Mouse (Mus musculus): ENCODE results near the gene Ube2g2.
"Not testable (repeated sequence)": the region's sequence is repeated elsewhere in the genome, so short reads cannot be mapped to it uniquely, and the experiment has no call there.

Ube2g2 gene

GRCm38 (mm10) chr10:77647461-77647860 is 25.4 kb downstream of the Ube2g2 start:
- DNase-seq, result no peak

- no peak for DNase-seq
These were observed 25.8 kb downstream of the Ube2g2 start for GRCm38 (mm10) chr10:77647901-77648300.

- no peak for DNase-seq
These were observed 30.0 kb downstream of the Ube2g2 start for GRCm38 (mm10) chr10:77652046-77652445.

DNA sequence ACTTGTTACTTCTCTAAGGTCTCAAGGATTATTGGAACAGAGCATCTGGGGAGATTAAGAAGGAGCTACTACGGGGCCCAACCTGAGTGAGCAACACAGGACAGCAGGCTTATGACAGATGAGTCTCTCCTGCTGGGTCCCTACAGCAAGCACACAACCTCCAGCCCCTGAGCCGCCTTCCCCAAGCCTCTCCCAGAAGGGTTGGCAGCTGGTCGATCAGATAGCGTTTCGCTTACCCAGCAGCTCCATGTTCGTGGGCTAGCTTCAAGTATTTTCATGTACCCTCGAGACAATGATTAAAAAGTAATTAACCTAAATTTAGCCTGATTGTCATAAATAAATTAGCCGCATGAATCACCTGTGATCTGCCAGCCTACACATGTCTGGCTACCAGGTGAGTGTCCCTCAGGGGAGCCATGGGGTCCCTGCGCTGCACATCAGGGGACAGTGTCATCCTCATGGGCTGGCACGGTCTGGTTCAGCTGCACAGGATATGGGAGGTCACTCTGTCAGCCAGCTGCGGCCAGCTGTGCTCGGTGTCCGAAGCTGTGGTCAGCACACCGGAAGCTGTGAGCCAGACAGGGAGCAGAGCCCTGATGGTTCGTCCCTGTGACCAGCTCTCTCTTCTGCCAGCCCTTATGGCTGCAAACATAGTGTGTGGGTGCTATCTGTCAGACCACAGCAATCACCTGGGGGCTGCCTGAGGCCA is 36.4 kb downstream of the Ube2g2 start:
- no peak for DNase-seq

- no peak for DNase-seq
These were observed 42.0 kb downstream of the Ube2g2 start for GRCm38 (mm10) chr10:77663949-77664665.

DNA sequence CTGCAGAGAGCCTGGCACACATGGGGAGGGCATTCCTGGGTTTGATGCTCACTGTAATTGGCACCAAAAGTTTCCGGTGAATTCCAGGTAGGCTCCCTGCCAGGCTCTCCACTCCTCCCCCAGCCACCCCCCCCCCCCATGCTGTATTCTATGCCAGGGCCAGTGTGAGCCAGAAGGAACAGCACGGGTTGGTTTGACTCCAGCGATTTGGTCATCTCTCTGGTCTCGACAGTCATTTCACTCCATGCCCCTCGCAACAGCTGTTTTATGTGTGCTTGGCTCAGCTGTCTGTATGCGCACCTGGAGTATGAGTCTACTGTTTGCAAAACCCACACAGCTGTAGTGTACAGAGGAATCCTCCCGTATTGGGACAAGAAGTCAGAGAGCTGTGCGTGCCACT is 44.3 kb downstream of the Ube2g2 start:
- peak; percentile 18 for DNase-seq

DNA sequence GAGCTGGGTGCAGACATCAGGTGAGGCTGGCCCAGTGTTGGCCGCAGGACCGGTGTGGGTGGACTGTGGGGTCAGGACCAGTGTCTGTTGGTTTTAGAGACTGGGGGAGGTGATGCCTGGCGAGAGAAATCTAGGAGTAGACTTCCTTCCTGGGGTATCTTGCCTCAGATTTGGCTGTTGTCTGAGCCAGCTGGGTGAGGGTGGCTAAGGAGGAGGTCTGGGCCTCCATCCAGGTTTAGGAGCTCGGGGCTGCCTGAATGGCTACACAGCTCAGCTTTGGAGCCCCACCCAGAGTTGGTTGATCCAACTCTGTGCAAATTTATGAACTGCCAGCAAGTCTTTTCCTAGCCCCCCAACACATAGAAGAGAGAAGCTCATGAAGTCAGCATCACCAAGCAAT is 45.3 kb downstream of the Ube2g2 start:
- no peak for DNase-seq

GRCm38 (mm10) chr10:77670710-77671109 is 48.6 kb downstream of the Ube2g2 start:
- DNase-seq, result no peak

DNA sequence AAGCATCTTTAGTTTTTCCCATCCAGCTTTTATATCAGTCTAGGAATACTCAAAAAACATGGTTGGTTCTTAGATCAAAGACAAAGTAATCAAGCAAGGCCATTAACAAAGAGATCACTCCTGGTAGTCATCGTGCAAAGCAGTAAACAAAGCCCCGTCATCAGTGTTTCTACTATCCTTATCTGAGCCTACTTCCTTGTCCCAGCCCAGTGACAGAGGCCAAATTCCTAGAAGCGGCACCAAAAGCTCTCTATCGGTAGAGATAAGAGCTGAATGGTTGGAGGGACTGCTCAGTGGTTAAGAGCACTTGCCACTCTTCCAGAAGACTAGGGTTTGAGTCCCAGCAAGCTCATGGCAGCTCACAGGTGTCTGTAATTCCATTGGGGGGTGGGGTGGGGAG is 49.4 kb downstream of the Ube2g2 start:
- no peak for DNase-seq

GRCm38 (mm10) chr10:77673765-77674164 is 51.7 kb downstream of the Ube2g2 start:
- DNase-seq, result peak; percentile 66

DNA sequence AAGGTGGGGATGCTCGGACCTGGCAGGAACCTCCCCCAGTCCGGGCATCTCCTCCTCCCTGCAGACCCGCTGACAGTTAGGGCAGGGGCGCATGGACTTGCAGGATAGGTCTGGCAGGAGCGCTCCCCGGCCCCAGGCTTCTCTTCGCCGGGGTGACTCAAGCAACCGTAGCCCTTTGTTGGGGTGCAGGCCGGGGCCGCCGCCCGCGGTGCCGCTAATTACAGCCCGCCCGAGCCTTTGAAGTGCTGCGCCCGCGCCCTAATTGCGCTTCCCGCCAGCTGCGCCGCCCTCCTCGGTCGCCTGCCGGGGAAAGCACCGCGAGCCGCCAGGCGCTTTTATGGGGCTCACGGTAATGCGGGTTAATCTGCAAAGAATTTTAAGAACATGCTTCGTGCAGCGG is 55.5 kb downstream of the Ube2g2 start:
- peak; percentile 40 for DNase-seq

- no peak for DNase-seq
These were observed 60.9 kb downstream of the Ube2g2 start for GRCm38 (mm10) chr10:77682994-77683393.

DNA sequence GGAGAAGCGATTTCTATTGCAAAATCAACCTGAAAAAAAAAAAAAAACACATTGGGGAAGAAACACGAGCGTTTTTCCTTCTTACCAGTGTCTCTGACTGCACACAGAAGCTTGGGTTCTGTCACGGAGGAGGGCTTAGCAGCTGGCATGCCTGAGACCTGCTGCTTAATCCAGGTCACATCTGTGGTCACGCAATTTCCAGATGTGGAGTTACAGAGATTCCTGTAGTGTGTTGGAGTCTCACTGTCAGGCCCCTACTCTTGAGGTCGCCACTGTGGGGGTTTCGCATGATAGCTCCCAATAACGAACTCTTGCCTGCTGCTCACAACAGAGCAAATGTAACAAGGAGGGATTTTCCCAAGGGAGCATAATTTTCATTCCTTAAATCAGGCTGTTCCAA is 62.1 kb downstream of the Ube2g2 start:
- DNase-seq, result no peak

DNA sequence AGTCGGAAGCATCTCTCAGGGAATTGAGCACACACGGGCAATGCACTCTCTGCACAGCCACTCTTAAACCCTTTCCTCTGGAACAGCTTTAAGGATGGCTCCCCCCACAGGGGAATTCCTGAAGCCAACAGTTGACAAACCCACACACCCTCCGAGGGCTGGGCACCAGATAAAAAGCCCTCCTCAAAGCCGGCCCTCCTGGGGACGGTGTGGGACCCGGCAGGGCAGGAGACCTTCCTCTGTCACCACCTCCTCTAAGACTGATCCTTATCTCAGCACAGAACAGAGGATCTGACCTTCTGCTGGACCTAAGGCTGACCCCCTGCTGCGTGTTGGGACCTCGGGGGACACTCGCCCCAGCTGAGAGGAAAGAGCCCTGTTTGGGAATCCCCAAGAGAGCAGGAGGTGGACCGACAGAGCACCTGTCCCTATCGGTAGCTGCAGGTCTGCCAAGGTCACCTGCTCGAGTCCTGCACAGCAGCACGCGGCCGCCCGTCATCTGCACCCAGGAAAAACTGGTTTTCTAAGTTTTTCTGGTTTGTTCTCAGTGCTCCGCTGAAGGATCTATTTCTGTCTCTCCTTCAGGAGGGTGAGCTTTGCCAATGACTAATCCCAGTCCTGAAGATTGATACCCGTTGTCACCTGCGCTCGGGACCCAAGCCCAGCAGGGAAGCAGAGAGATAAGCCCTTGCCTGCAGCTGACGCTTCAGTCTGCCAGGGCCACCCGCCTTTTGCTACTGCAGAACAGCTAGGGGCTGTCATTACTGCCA is 64.0 kb downstream of the Ube2g2 start, which contains the start of gene Tspear:
Gene Tspear (plus strand): TSS at position 675 of the 770 bp plus-strand sequence.
- no peak for DNase-seq

- no peak for DNase-seq
These were observed 64.9 kb downstream of the Ube2g2 start for GRCm38 (mm10) chr10:77687021-77687420.

GRCm38 (mm10) chr10:77690356-77690807 is 68.3 kb downstream of the Ube2g2 start, which contains the start of gene Gm19402:
TSS of gene Gm19402 (minus strand) at chr10:77690757.
- not testable (repeated sequence) for DNase-seq

Measured in thymus, postnatal 25 days (tissue).